Mouse (Mus musculus): ENCODE results near the gene Dusp1.

Dusp1 gene

GRCm38 (mm10) chr17:26583606-26584005 lies 21.7 kb upstream of the Dusp1 start:
- no peak for DNase-seq (ENCODE audit: low read depth)

DNA sequence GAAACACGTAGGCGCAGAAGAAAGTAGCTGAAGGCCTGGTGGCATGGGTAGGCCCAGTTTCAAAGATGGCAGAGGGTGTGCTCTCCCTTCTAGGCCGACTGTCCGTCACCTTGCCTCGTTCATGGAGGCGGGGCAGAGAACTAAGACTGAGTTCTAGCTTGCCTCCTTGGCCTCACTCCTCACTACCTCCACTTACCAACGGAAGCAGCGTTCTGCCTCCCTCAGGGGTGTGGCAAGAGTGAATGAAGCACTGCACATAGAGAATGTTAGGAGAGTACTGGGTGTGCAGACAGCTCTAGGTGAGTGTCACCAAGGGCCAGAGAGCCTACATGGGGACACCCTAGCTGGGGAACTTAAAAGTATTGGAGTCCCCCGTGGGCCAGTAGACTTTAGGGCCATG lies 21.1 kb upstream of the Dusp1 start:
- DNase-seq (ENCODE audit: low read depth) = no peak

DNA sequence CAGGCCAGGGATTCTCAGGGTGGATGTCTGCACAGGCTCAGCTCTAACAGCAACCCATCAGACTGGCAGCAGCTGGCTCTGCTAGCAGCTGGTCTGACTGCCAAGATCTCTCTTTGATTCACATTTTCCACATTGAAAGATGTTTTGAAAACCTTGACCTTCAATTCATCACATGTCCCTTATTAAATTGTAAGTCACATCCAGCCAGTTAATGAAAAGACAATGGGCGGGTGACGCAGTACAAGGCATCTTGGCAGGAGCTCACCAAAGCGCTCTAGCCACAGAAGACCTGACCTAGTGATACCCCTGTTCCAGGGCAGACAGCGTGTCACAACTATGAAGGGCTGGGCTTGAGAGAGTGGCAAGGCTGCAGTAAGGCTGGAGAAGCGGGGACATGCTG lies 20.4 kb upstream of the Dusp1 start:
- DNase-seq (ENCODE audit: low read depth) = no peak

GRCm38 (mm10) chr17:26580873-26581401 lies 19.0 kb upstream of the Dusp1 start:
- DNase-seq (ENCODE audit: low read depth) = no peak

- no peak for DNase-seq (ENCODE audit: low read depth)
Observed at GRCm38 (mm10) chr17:26579396-26579795, 17.5 kb upstream of the Dusp1 start.

GRCm38 (mm10) chr17:26578771-26579170 lies 16.8 kb upstream of the Dusp1 start:
- DNase-seq (ENCODE audit: low read depth) = no peak

GRCm38 (mm10) chr17:26578162-26578561 lies 16.2 kb upstream of the Dusp1 start:
- no peak for DNase-seq (ENCODE audit: low read depth)

- DNase-seq (ENCODE audit: low read depth) = no peak
Observed at GRCm38 (mm10) chr17:26577309-26577708, 15.4 kb upstream of the Dusp1 start.

DNA sequence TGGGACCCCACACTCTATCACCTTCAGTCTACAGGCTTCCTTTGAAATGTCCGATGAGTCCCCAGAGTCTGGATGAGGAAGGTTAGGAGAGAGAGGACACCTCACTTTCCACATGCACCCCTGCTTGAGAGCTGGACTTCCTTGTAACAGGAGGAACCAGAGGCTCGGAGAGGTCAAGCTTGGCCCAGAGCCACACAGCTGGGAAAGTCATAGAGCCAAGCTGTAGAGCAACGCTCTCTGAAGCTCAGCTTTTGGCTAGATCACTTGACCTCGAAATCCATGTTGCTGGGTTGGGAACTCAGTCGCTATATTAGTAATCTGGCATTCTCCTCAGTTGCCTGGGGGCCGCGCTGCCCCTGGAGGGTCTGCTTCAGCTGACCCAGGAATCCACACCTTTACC lies 14.9 kb upstream of the Dusp1 start:
- DNase-seq (ENCODE audit: low read depth) = no peak

- DNase-seq (ENCODE audit: low read depth) = no peak
Observed at GRCm38 (mm10) chr17:26575786-26576690, 14.1 kb upstream of the Dusp1 start.

DNA sequence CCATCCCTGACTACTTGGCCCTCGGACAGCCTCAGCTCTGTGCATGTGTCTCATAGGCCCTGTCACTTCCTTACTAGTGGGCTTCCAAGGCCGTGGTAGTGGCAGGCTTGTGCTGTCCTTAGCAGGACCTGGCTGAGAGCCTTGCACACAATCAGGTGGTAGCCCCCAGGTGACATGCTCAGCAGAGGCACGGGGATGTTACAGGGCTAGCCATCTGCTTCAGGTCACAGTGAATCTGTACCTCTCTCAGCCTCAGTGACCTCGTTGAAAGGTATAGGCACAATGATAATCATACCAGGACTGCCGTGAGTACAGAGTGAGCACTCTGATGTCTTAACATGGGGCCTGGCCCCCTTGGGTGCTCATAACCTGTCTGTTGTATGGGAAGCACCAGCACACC lies 12.8 kb upstream of the Dusp1 start:
- no peak for DNase-seq (ENCODE audit: low read depth)

DNA sequence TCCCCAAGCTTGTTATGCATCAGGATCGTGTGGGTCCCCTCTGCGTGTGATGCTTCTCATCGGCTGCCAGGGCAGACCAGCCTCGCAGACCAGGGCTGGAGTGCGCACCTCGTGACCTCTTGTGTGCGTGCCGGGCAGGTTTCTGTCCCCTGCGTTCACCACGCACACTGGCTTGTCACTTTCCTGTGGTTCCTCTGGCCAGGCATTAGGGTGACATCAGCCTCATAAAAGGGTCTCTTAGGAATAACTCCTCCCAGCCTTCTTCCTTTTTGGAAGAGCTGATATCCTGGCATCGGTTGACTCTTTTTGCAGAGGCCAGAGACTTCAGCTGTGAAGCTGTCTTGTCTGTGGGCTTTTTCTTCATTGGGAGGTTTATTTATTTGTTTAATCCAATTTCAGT lies 12.2 kb upstream of the Dusp1 start:
- DNase-seq (ENCODE audit: low read depth) = no peak

DNA sequence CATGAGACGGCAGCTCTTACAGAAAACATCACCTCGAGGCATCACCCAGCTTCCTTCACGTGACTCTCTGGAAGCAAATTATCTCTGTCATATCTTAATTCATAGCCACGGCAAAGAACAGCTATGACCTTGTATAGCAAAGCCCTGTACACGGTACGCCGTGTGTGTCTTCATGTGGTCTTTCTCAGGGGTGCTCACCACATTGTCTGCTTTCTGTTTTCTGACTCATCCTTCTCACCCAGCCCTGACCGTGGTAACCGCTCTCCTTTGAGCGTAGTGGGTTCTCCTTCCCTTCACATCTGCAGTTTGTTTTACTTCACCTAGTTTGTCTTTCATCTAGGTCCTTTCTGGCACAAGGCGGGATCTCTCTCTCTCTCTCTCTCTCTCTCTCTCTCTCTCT lies 10.3 kb upstream of the Dusp1 start:
- DNase-seq (ENCODE audit: low read depth) = no peak

- no peak for DNase-seq (ENCODE audit: low read depth)
Observed at GRCm38 (mm10) chr17:26571377-26571776, 9.4 kb upstream of the Dusp1 start.

- peak; percentile 37 for DNase-seq (ENCODE audit: low read depth)
Observed at GRCm38 (mm10) chr17:26570651-26571118, 8.8 kb upstream of the Dusp1 start.

GRCm38 (mm10) chr17:26569594-26570350 lies 7.8 kb upstream of the Dusp1 start:
- DNase-seq (ENCODE audit: low read depth) = no peak

- no peak for DNase-seq (ENCODE audit: low read depth)
Observed at GRCm38 (mm10) chr17:26567818-26568173, 5.9 kb upstream of the Dusp1 start.

DNA sequence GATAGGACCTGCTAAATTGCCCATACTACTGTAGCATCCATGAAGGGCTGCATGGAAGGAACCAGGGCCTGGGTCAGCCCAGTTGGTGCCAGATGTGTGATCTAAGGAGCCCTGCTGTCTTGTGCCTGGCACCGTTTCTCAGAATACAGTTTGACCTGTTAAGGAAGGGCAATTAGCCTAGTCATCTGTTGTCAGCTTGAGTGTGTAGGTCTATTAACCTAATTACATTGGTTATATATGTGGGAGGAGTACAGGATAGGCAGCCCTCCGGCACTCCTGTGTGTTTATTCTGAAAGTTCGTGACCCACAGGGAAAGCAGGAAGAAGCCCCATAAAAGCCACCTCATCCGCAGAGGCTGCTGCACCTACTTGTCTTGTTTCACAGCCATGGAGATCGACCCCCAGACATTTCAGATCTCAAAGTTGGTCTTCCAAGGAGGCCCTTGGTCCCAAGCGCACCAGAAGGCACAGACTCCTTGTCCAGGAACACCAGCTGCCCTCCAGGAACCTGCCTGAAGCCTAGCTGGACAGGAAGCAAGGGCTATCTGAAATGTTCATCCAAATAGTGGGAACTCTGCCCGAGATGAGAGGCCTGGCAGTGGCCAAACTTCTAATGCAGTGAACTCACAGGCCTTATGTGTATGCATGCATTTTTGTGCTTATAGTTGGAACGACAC lies 5.4 kb upstream of the Dusp1 start:
- no peak for DNase-seq (ENCODE audit: low read depth)

- DNase-seq (ENCODE audit: low read depth) = no peak
Observed at GRCm38 (mm10) chr17:26564439-26564838, 2.5 kb upstream of the Dusp1 start.

DNA sequence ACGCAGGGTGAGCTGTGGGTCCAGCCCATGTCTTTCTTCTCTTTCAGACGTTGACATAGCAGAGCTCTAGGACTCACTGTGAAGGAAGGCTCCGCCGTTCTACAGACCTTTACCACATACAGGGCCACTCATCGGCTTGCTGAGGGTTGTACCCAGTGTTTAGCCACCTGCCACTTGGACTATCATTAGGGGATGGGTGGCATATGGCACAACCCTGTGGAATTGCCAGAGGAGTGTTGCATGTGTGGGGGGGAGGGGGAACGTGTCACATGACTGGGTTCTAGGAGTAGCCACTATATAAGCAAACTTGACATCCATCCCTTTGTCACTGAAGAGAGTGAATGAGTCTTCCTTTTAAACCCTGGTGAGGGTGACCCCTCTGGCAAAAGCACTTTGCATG lies 1.5 kb upstream of the Dusp1 start:
- DNase-seq (ENCODE audit: low read depth) = no peak

DNA sequence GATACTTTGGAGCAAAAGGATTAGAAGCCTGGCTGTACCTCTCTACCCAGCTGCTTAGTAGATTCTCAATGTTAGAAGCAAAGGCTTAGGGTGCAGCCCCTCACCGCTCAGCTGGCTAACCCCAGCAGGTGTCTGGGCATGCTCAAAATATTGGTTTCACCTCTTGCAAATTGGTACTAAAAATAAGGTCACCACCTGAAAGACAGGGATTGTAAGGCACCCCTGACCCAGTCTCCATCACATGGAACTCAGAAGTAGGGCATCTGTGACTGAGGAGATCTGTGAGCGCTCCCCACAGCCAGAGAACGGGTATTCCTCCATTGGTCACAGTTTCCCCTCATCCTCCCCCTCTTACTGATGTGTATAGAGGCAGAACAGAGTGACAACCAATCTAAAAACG lies 364 bp upstream of the Dusp1 start:
- no peak for DNase-seq (ENCODE audit: low read depth)

GRCm38 (mm10) chr17:26561290-26561640 lies 663 bp downstream of the Dusp1 start, which contains the start of gene Ergic1:
Ergic1 (plus strand) TSS chr17:26561489.
- DNase-seq (ENCODE audit: low read depth) = peak; percentile 77

Data from c-Kit-positive CD71-negative TER-119-negative erythroid progenitor cells, embryonic 14.5 days (primary cell).